Mouse (Mus musculus) right cerebral cortex, adult 2 months (tissue): ENCODE measurements at regions not wholly inside any gene's neighbourhood (a gene's known extent, or its start where the extent isn't known, plus 50 kb on each side); places are given as distances from the start of the nearest gene placed in this dataset.

Experiments used
- DNase-seq, 2 experiments: peaks; one replicate each; pipeline ENCODE4 v3.0.0; 2021 to 2022; ENCODE audit warnings: low spot score in 2 of 2

DNA sequence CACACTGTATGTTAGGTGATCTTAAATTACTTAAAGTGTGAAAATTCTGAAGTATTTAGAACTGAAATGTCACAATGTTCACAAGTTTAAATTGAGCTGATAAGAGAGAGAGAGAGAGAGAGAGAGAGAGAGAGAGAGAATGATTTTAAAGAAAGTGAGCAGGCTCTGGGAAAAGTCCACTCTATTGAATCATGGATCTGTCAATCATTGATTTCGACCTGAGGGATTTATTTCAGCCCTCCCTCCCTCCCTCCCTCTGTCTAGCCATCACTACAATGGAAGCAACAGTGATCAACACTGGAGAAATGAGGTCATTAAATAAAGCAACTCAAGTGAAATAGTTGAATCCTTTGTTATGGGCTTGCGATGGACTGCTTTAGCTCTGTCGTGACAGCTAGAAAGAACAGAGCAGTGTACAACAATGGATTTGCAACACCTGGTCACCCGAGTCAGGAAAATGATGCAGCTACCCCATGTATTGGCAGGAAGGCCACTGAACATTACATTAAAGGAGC is 52.8 kb upstream of the Arid1b start:
- DNase-seq: no peak

DNA sequence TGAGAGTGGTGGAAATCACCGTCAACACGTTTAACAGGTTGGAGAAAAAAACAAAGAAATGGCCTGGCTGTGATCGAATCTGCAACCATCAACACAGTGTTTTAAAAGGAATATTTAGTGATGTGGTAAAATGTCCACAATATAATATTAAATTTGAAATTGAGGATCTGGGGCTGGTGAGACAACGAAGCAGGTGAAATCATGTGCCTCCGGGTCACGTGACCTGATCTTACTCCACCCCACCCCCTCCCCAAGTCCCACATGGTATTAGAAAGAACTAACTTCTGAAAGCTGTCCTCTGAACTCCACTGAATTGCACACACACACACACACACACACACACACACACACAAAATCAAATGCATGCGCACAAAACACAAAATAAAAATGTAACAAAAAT is 51.3 kb upstream of the Arid1b start:
- no peak for DNase-seq
